Mouse (Mus musculus): ENCODE results near the gene Cdadc1. TPM values are rescaled to one million over a fixed set of nuclear protein-coding genes. Genes with fewer than 3 reads are reported as not detected.

Gene Cdadc1
- polyA plus RNA-seq, 1 experiment from 2014 or later = 32.0 TPM

- Histone ChIP-seq H3K27me3 (ENCODE audit: control insufficient read depth, insufficient read depth, low read length) (no peaks in the 10 kb centered on the region), H3K9me3 (replicated peaks; ENCODE audit: control insufficient read depth, low read length) (no peaks in the 10 kb centered on the region), H3K4me2 (ENCODE audit: low read depth, low read length) (no peak overlapping the region), H3K9ac (replicated peaks; ENCODE audit: low read length) (no peak overlapping the region), H3K27ac (replicated peaks; ENCODE audit: low read depth, low read length) (no peak overlapping the region), H3K36me3 (replicated peaks; ENCODE audit: control insufficient read depth, insufficient read depth, low read depth, low read length) (no peaks in the 10 kb centered on the region), H3K4me3 (ENCODE audit: low read depth, low read length) (no peak overlapping the region), H3K4me1 (ENCODE audit: control insufficient read depth, insufficient read depth, low read length) (no peaks in the 10 kb centered on the region)
- 19% methylated on average over 5 of the region's 5 CpGs for WGBS
- DNase-seq (ENCODE audit: low spot score) (peak; percentile 85), ATAC-seq (replicated peaks; ENCODE audit: insufficient number of reproducible peaks, low FRiP score, low TSS enrichment, low read depth) (no peak)
Measured at GRCm38 (mm10) chr14:59605671-59606353, 8.1 kb upstream of the Cdadc1 start.

DNA sequence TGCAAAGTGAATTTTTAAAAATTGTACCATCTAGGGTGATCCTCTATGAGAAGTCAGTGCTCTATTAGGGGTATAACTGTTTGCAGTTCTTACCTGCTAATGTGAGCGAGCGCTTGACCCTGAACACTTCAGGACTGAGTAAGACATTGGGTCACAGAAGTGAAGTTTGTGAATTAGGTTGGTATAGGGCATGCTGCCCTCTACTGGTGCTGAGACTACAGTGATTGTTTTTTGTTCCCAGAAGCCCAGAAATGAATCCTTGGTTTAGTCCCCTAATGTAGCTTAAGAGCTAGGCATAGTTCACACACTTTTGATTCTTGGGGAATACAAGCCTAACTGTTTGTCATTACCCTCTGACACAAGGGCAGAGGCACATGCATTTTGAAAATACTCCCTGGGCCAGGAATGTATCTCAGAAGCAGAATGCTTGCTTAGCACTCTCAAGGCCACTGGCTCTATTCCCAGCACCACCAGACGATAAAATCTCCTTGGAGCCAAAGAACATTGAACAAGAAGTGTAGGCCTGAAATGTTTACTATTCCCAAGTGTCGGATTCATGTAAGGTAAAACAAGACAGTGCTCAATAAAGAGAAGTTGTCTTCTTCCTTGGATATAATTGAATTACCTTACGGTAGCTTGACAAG, 6.4 kb upstream of the Cdadc1 start:
- Histone ChIP-seq H3K4me1 (ENCODE audit: control insufficient read depth, insufficient read depth, low read length) (no peaks in the 10 kb centered on the region), H3K27ac (replicated peaks; ENCODE audit: low read depth, low read length) (no peak overlapping the region), H3K4me2 (ENCODE audit: low read depth, low read length) (no peak overlapping the region), H3K36me3 (replicated peaks; ENCODE audit: control insufficient read depth, insufficient read depth, low read depth, low read length) (no peaks in the 10 kb centered on the region), H3K9ac (replicated peaks; ENCODE audit: low read length) (no peak overlapping the region), H3K27me3 (ENCODE audit: control insufficient read depth, insufficient read depth, low read length) (no peaks in the 10 kb centered on the region), H3K4me3 (ENCODE audit: low read depth, low read length) (no peak overlapping the region), H3K9me3 (replicated peaks; ENCODE audit: control insufficient read depth, low read length) (no peaks in the 10 kb centered on the region)
- DNase-seq (ENCODE audit: low spot score) (peak; percentile 49), ATAC-seq (replicated peaks; ENCODE audit: insufficient number of reproducible peaks, low FRiP score, low TSS enrichment, low read depth) (no peak)
- 73% methylated on average over 5 of the region's 5 CpGs for WGBS

GRCm38 (mm10) chr14:59598260-59598627, 485 bp upstream of the Cdadc1 start:
- H3K4me2 ChIP-seq (ENCODE audit: low read depth, low read length) = peak overlapping the region; percentile 49
- DNase-seq (ENCODE audit: low spot score) (no peak), ATAC-seq (replicated peaks; ENCODE audit: insufficient number of reproducible peaks, low FRiP score, low TSS enrichment, low read depth) (no peak)
- peak overlapping the region; percentile 81 for H3K9ac ChIP-seq (replicated peaks; ENCODE audit: low read length)
- no peaks in the 10 kb centered on the region for H3K4me1 ChIP-seq (ENCODE audit: control insufficient read depth, insufficient read depth, low read length)
- H3K27ac ChIP-seq (replicated peaks; ENCODE audit: low read depth, low read length) = no peak overlapping the region
- H3K36me3 ChIP-seq (replicated peaks; ENCODE audit: control insufficient read depth, insufficient read depth, low read depth, low read length) = no peaks in the 10 kb centered on the region
- peak overlapping the region; percentile 93 for H3K4me3 ChIP-seq (ENCODE audit: low read depth, low read length)
- no peaks in the 10 kb centered on the region for H3K27me3 ChIP-seq (ENCODE audit: control insufficient read depth, insufficient read depth, low read length)
- no peaks in the 10 kb centered on the region for H3K9me3 ChIP-seq (replicated peaks; ENCODE audit: control insufficient read depth, low read length)
- 2% methylated on average over 8 of the region's 8 CpGs for WGBS

DNA sequence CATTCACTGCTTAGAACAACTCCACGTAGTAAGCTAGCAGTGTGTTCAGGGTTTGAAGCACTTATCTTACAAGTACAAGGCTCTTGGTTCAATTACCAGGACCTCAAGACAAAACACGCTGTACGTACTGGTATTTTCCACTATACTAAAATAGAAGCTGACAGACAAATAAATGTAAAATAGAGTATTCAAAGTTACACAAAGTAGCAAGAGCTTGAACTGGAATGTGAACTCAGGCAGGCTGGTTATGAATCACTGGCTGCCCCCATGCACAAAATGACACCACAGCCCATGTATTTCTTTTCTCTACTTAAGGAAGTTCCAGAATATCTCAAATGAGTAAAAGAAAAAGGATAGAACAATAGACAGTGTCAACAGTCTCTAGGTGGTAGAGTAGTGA, 2.8 kb downstream of the Cdadc1 start:
- Histone ChIP-seq H3K4me1 (ENCODE audit: control insufficient read depth, insufficient read depth, low read length) (no peaks in the 10 kb centered on the region), H3K27ac (replicated peaks; ENCODE audit: low read depth, low read length) (no peak overlapping the region), H3K36me3 (replicated peaks; ENCODE audit: control insufficient read depth, insufficient read depth, low read depth, low read length) (no peaks in the 10 kb centered on the region; the same call in 1 of the 2 replicates), H3K4me2 (ENCODE audit: low read depth, low read length) (no peak overlapping the region), H3K9ac (replicated peaks; ENCODE audit: low read length) (no peak overlapping the region), H3K4me3 (ENCODE audit: low read depth, low read length) (no peak overlapping the region), H3K27me3 (ENCODE audit: control insufficient read depth, insufficient read depth, low read length) (no peaks in the 10 kb centered on the region), H3K9me3 (replicated peaks; ENCODE audit: control insufficient read depth, low read length) (no peaks in the 10 kb centered on the region)
- DNase-seq (ENCODE audit: low spot score) (no peak), ATAC-seq (replicated peaks; ENCODE audit: insufficient number of reproducible peaks, low FRiP score, low TSS enrichment, low read depth) (no peak)
- 96% methylated on average over 3 of the region's 3 CpGs for WGBS

GRCm38 (mm10) chr14:59592593-59592992, 5.2 kb downstream of the Cdadc1 start:
- Histone ChIP-seq H3K4me1 (ENCODE audit: control insufficient read depth, insufficient read depth, low read length) (no peaks in the 10 kb centered on the region), H3K4me2 (ENCODE audit: low read depth, low read length) (no peak overlapping the region), H3K27ac (replicated peaks; ENCODE audit: low read depth, low read length) (no peak overlapping the region), H3K27me3 (ENCODE audit: control insufficient read depth, insufficient read depth, low read length) (no peaks in the 10 kb centered on the region), H3K4me3 (ENCODE audit: low read depth, low read length) (no peak overlapping the region), H3K9ac (replicated peaks; ENCODE audit: low read length) (no peak overlapping the region), H3K9me3 (replicated peaks; ENCODE audit: control insufficient read depth, low read length) (no peaks in the 10 kb centered on the region), H3K36me3 (replicated peaks; ENCODE audit: control insufficient read depth, insufficient read depth, low read depth, low read length) (peaks cover 8% of the 10 kb centered on the region; the same call in 1 of the 2 replicates)
- WGBS = 97% methylated on average over 3 of the region's 3 CpGs
- DNase-seq (ENCODE audit: low spot score) (no peak), ATAC-seq (replicated peaks; ENCODE audit: insufficient number of reproducible peaks, low FRiP score, low TSS enrichment, low read depth) (no peak)

GRCm38 (mm10) chr14:59591901-59592300, 5.9 kb downstream of the Cdadc1 start:
- no peak for ATAC-seq (replicated peaks; ENCODE audit: insufficient number of reproducible peaks, low FRiP score, low TSS enrichment, low read depth)
- H3K36me3 ChIP-seq (replicated peaks; ENCODE audit: control insufficient read depth, insufficient read depth, low read depth, low read length) = peaks cover 8% of the 10 kb centered on the region; the same call in 1 of the 2 replicates
- H3K4me3 ChIP-seq (ENCODE audit: low read depth, low read length) = no peak overlapping the region
- no peak for DNase-seq (ENCODE audit: low spot score)
- H3K9me3 ChIP-seq (replicated peaks; ENCODE audit: control insufficient read depth, low read length) = no peaks in the 10 kb centered on the region
- WGBS = 66% methylated on average over 8 of the region's 8 CpGs
- no peak overlapping the region for H3K9ac ChIP-seq (replicated peaks; ENCODE audit: low read length)
- H3K27ac ChIP-seq (replicated peaks; ENCODE audit: low read depth, low read length) = no peak overlapping the region
- H3K4me1 ChIP-seq (ENCODE audit: control insufficient read depth, insufficient read depth, low read length) = no peaks in the 10 kb centered on the region
- no peaks in the 10 kb centered on the region for H3K27me3 ChIP-seq (ENCODE audit: control insufficient read depth, insufficient read depth, low read length)
- H3K4me2 ChIP-seq (ENCODE audit: low read depth, low read length) = no peak overlapping the region

DNA sequence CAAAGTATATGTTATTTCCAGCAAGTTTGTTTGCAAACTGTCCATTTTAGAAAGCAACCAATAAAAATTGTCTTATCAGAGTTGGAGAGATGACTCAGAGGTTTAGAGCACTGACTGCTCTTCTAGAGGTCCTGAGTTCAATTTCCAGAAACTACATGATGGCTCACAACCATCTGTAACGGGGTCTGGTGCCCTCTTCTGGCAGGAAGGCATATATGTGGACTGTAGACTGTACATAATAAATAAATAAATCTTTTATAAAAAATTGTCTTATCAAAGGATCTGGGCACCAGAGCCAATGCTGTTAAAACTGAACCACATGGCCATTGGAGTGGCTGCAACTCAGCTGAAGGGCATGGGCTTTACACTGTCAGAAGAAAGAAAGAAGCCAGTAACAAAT, 7.1 kb downstream of the Cdadc1 start:
- Histone ChIP-seq H3K4me2 (ENCODE audit: low read depth, low read length) (no peak overlapping the region), H3K36me3 (replicated peaks; ENCODE audit: control insufficient read depth, insufficient read depth, low read depth, low read length) (peaks cover 8% of the 10 kb centered on the region; the same call in 1 of the 2 replicates), H3K4me1 (ENCODE audit: control insufficient read depth, insufficient read depth, low read length) (no peaks in the 10 kb centered on the region), H3K4me3 (ENCODE audit: low read depth, low read length) (no peak overlapping the region), H3K27me3 (ENCODE audit: control insufficient read depth, insufficient read depth, low read length) (no peaks in the 10 kb centered on the region), H3K9ac (replicated peaks; ENCODE audit: low read length) (no peak overlapping the region), H3K9me3 (replicated peaks; ENCODE audit: control insufficient read depth, low read length) (no peaks in the 10 kb centered on the region), H3K27ac (replicated peaks; ENCODE audit: low read depth, low read length) (no peak overlapping the region)
- 83% methylated on average over 1 of the region's 1 CpGs for WGBS
- ATAC-seq (replicated peaks; ENCODE audit: insufficient number of reproducible peaks, low FRiP score, low TSS enrichment, low read depth) (no peak), DNase-seq (ENCODE audit: low spot score) (peak; percentile 30)

DNA sequence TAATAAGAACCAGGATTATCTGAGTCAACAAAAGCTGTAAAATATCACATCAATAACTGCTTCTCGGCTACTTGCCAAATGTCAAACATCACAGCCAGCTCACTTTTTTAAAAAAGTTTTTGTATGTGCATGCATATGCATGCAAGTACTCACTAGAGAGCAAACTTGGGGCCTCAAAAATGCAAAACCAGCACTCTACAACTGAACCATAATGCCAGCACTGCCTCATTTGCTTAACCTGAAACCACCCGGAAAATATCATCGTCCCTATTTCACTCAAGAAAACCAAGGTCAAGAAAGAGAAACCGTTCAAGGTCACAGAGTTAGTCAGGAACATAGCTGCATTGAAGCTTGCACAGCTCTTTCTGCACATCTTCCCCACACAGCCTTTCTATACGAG, 21.4 kb downstream of the Cdadc1 start:
- Histone ChIP-seq H3K4me2 (ENCODE audit: low read depth, low read length) (no peak overlapping the region), H3K27ac (replicated peaks; ENCODE audit: low read depth, low read length) (no peak overlapping the region), H3K9me3 (replicated peaks; ENCODE audit: control insufficient read depth, low read length) (no peaks in the 10 kb centered on the region), H3K36me3 (replicated peaks; ENCODE audit: control insufficient read depth, insufficient read depth, low read depth, low read length) (no peaks in the 10 kb centered on the region), H3K9ac (replicated peaks; ENCODE audit: low read length) (no peak overlapping the region), H3K4me1 (ENCODE audit: control insufficient read depth, insufficient read depth, low read length) (no peaks in the 10 kb centered on the region), H3K4me3 (ENCODE audit: low read depth, low read length) (no peak overlapping the region), H3K27me3 (ENCODE audit: control insufficient read depth, insufficient read depth, low read length) (no peaks in the 10 kb centered on the region)
- ATAC-seq (replicated peaks; ENCODE audit: insufficient number of reproducible peaks, low FRiP score, low TSS enrichment, low read depth) (no peak), DNase-seq (ENCODE audit: low spot score) (no peak)
- 93% methylated on average over 5 of the region's 5 CpGs for WGBS

Data from embryonic facial prominence, embryonic 11.5 days (tissue).